ENCODE assay signal across 7 mouse cellular contexts in genomic region chr19:53037925-53038419, GRCm38 (mm10). TPM values are rescaled to one million over a fixed set of nuclear protein-coding genes. Genes with fewer than 3 reads are reported as not detected.
DNase-seq lines count a peak whose midpoint lies in the region; ATAC-seq and TF ChIP-seq lines count a peak whose summit lies in the region.

No protein-coding gene starts in this region.

- ATAC-seq in embryonic facial prominence, embryonic 14.5 days (ENCODE audit: low read depth), result no peak
- peak; percentile 69 for ATAC-seq in neural tube, embryonic 13.5 days (ENCODE audit: low read depth)

- peak overlapping the region; percentile 70 for H3K4me3 ChIP-seq in spleen, adult 2 months (ENCODE audit: extremely low read depth, insufficient read depth, insufficient read length)
- H3K4me3 ChIP-seq in embryonic facial prominence, embryonic 14.5 days (ENCODE audit: low read depth, low read length), result peak overlapping the region; percentile 97
- peak overlapping the region; percentile 83 for H3K4me3 ChIP-seq in limb, embryonic 10.5 days
- peak overlapping the region; percentile 94 for H3K4me3 ChIP-seq in neural tube, embryonic 13.5 days

- TF ChIP-seq CTCF in spleen, adult 2 months (IDR thresholded peaks at IDR 0.05; ENCODE audit: extremely low read depth, insufficient read depth, insufficient read length, insufficient replicate concordance), result no peak

- H3K4me2 ChIP-seq in embryonic facial prominence, embryonic 14.5 days (ENCODE audit: low read depth, low read length), result peak overlapping the region; percentile 79
- peak overlapping the region; percentile 82 for H3K4me2 ChIP-seq in neural tube, embryonic 13.5 days

- DNase-seq in spleen, adult 2 months (ENCODE audit: low read depth in 1 of 2, low spot score in 2 of 2), result no peak
- no peak for DNase-seq in spleen, postnatal 14 days (ENCODE audit: low spot score in 2 of 2)
- peak; percentile 16 for DNase-seq in embryonic facial prominence, embryonic 14.5 days (ENCODE audit: low spot score)
- no peak for DNase-seq in limb, embryonic 10.5 days (ENCODE audit: low spot score)
- no peak for DNase-seq in urinary bladder, postnatal 10 days (ENCODE audit: low spot score)
- DNase-seq in spleen, postnatal 10 days (ENCODE audit: low spot score in 2 of 2), result no peak

- H3K27ac ChIP-seq in spleen, adult 2 months (ENCODE audit: insufficient read depth, low read length), result peak overlapping the region; percentile 24
- H3K27ac ChIP-seq in embryonic facial prominence, embryonic 14.5 days (replicated peaks; ENCODE audit: low read depth, low read length), result peak overlapping the region; percentile 89
- H3K27ac ChIP-seq in limb, embryonic 10.5 days, result peak overlapping the region; percentile 96
- peak overlapping the region; percentile 92 for H3K27ac ChIP-seq in neural tube, embryonic 13.5 days (replicated peaks)

- no peak for TF ChIP-seq POLR2A in spleen, adult 2 months (IDR thresholded peaks at IDR 0.05; ENCODE audit: low read depth, low read length)

- H3K27me3 ChIP-seq in spleen, adult 2 months (ENCODE audit: control insufficient read depth, insufficient read depth, low read length), result no peaks in the 10 kb centered on the region
- no peaks in the 10 kb centered on the region for H3K27me3 ChIP-seq in embryonic facial prominence, embryonic 14.5 days (replicated peaks; ENCODE audit: control insufficient read depth, insufficient read depth, low read length)
- no peaks in the 10 kb centered on the region for H3K27me3 ChIP-seq in limb, embryonic 10.5 days (ENCODE audit: low read depth, poor library complexity, severe bottlenecking)
- no peaks in the 10 kb centered on the region for H3K27me3 ChIP-seq in neural tube, embryonic 13.5 days

- no peaks in the 10 kb centered on the region for H3K36me3 ChIP-seq in spleen, adult 2 months (ENCODE audit: control insufficient read depth, insufficient read depth, low read length)
- no peaks in the 10 kb centered on the region for H3K36me3 ChIP-seq in embryonic facial prominence, embryonic 14.5 days (ENCODE audit: control insufficient read depth, insufficient read depth, low read length)
- H3K36me3 ChIP-seq in limb, embryonic 10.5 days, result peaks cover 7% of the 10 kb centered on the region; the same call in 1 of the 2 replicates
- no peaks in the 10 kb centered on the region for H3K36me3 ChIP-seq in neural tube, embryonic 13.5 days

- H3K9me3 ChIP-seq in embryonic facial prominence, embryonic 14.5 days (ENCODE audit: control insufficient read depth, low read length), result no peaks in the 10 kb centered on the region
- no peaks in the 10 kb centered on the region for H3K9me3 ChIP-seq in limb, embryonic 10.5 days (replicated peaks)
- no peaks in the 10 kb centered on the region for H3K9me3 ChIP-seq in neural tube, embryonic 13.5 days

- H3K9ac ChIP-seq in embryonic facial prominence, embryonic 14.5 days (ENCODE audit: low read depth, low read length), result peak overlapping the region; percentile 96
- peak overlapping the region; percentile 96 for H3K9ac ChIP-seq in neural tube, embryonic 13.5 days

- peaks cover 11% of the 10 kb centered on the region; the same call in 1 of the 2 replicates for H3K4me1 ChIP-seq in spleen, adult 2 months (ENCODE audit: control insufficient read depth, insufficient read depth, insufficient read length)
- H3K4me1 ChIP-seq in embryonic facial prominence, embryonic 14.5 days (ENCODE audit: control insufficient read depth, insufficient read depth, low read length), result peaks cover 18% of the 10 kb centered on the region
- H3K4me1 ChIP-seq in limb, embryonic 10.5 days, result peaks cover 22% of the 10 kb centered on the region
- peaks cover 18% of the 10 kb centered on the region for H3K4me1 ChIP-seq in neural tube, embryonic 13.5 days (replicated peaks)

- under 1% methylated on average over 28 of the region's 28 CpGs for WGBS in spleen, adult 2 months
- under 1% methylated on average over 7 of the region's 28 CpGs for WGBS in embryonic facial prominence, embryonic 14.5 days
- 1% methylated on average over 28 of the region's 28 CpGs for WGBS in limb, embryonic 10.5 days
- under 1% methylated on average over 28 of the region's 28 CpGs for WGBS in neural tube, embryonic 13.5 days

RNA-seq across cellular contexts. Expression of gene Xpnpep1, which starts 2.0 kb away (rescaled TPM):
- 31.5 and 36.3 TPM in 2 replicates for polyA plus RNA-seq in spleen, adult 2 months (2012; rRNA removed)
- polyA plus RNA-seq in embryonic facial prominence, embryonic 14.5 days (2014; fragmentation: Nextera tagmentation; extraction: Ambion mirVana), result 148 and 169 TPM in 2 replicates
- 138 and 152 TPM in 2 replicates for polyA plus RNA-seq in limb, embryonic 10.5 days (2016; fragmentation: Nextera tagmentation; extraction: Ambion mirVana)
- polyA plus RNA-seq in neural tube, embryonic 13.5 days (2015; fragmentation: Nextera tagmentation; extraction: Ambion mirVana), result 129 and 132 TPM in 2 replicates

Comparison
In these comparisons a context has a peak if more than half of its experiments do, and no peak if none do; other contexts are left out.
1. H3K27ac ChIP-seq: peak in every context shown above with its lines; median percentile 96 in limb, embryonic 10.5 days; 92 in neural tube, embryonic 13.5 days; 89 in embryonic facial prominence, embryonic 14.5 days; 24 in spleen, adult 2 months.